Mouse (Mus musculus): ENCODE data around the gene Fam49a. TPM values are rescaled to one million over a fixed set of nuclear protein-coding genes. Genes with fewer than 3 reads are reported as not detected.

The Fam49a gene
- polyA plus RNA-seq, 1 experiment, result 28.4 TPM

DNA sequence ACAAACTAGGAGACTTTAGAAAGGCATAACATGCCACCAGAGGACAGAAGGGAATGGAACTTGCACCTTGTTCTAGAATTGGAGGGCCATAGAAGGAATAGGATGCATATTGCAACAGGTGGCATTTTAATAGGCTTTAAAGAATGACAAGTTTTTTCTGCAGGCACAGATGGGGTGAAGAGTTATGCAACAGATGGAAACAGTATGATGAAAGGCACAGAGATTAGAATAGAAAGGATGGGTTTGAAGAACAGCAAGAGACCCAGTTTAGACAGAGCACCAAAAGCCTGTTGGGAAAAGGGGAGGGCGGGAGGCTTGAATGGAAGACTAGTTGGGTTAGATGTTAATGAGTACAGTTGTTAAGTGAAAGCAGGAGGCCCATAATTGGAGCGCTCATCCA, 81.4 kb downstream of the Fam49a start:
- no peak for DNase-seq (ENCODE audit: low read depth)

GRCm38 (mm10) chr12:12348625-12349024, 86.7 kb downstream of the Fam49a start:
- TF ChIP-seq CTCF (IDR thresholded peaks at IDR 0.05; ENCODE audit: borderline replicate concordance, extremely low read depth, insufficient read depth, insufficient read length) (no peak), POLR2A (IDR thresholded peaks at IDR 0.05; ENCODE audit: borderline replicate concordance, extremely low read depth, insufficient read depth, insufficient read length, poor library complexity, severe bottlenecking) (no peak)
- peak; percentile 43 for DNase-seq (ENCODE audit: low read depth)

More for the DNA sequence above, 81.4 kb downstream of the Fam49a start:
- TF ChIP-seq POLR2A (IDR thresholded peaks at IDR 0.05; ENCODE audit: borderline replicate concordance, extremely low read depth, insufficient read depth, insufficient read length, poor library complexity, severe bottlenecking) (no peak), CTCF (IDR thresholded peaks at IDR 0.05; ENCODE audit: borderline replicate concordance, extremely low read depth, insufficient read depth, insufficient read length) (no peak)

DNA sequence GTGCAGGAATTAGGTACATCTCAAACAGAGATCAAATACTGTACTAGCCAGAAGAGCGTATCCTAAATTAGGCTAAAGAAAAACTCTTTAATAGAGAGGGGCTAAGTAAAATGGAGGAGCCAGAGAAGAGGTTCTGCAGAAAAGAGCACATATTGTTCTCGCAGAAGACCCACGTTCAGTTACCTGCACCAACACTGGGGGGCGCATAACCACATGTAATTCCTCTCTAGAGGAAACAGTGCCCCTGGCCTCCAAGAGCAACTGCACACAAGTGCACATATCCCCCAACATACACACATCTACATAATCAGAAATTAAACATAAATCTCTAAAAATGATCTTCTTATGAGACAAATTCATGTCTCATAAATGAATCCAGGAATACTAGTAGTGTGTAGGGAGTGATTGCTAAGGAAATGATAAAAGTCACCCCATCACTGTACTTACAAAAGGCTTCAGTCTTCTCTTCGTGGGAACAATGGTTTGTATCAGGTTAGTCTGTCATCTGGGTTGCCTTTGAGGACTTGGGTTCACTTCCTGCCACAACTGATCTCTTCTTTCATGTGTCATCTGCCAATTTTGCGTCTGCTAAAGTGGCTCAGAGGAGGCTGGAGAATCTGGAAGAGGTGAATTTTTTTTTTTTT, 87.8 kb downstream of the Fam49a start:
- no peak for TF ChIP-seq POLR2A (IDR thresholded peaks at IDR 0.05; ENCODE audit: borderline replicate concordance, extremely low read depth, insufficient read depth, insufficient read length, poor library complexity, severe bottlenecking)
- no peak for TF ChIP-seq CTCF (IDR thresholded peaks at IDR 0.05; ENCODE audit: borderline replicate concordance, extremely low read depth, insufficient read depth, insufficient read length)
- DNase-seq (ENCODE audit: low read depth), result no peak

DNA sequence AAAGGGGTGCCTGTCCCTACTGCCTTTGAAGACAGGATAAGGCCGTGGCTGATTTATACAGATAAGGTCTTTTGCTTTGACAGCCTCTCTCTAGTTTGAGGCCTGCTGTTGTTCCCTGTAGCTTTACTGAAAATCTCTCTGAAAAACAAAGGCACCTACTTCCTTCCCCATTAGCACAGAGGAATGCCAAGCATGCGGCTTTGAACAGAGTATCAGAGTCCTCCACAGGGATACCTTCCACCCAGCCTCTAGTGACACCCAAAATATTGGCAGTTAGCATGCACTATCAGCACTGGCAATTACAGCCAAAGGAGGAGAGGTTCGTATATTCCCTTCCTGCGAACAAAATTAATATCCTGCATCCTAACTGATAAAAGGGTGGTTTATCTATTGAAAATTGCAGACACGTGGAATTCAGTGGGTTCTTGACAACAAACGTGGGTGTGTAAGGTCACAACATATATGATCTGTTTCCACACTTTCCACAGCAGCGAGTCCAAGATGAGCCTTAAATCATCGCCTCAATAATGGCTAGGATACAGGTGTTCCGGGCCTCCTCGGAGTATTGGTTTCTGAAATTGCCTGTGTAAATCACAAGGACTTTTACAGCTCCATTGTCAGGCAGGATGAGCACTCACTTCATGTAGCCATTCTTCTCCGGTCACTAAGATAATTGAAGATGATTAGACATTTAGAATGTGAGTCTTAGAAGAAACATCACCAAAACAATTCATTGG, 90.0 kb downstream of the Fam49a start:
- no peak for DNase-seq (ENCODE audit: low read depth)

GRCm38 (mm10) chr12:12354115-12354653, 92.2 kb downstream of the Fam49a start:
- DNase-seq (ENCODE audit: low read depth), result no peak
- TF ChIP-seq POLR2A (IDR thresholded peaks at IDR 0.05; ENCODE audit: borderline replicate concordance, extremely low read depth, insufficient read depth, insufficient read length, poor library complexity, severe bottlenecking), result no peak
- no peak for TF ChIP-seq CTCF (IDR thresholded peaks at IDR 0.05; ENCODE audit: borderline replicate concordance, extremely low read depth, insufficient read depth, insufficient read length)

More for the DNA sequence above, 90.0 kb downstream of the Fam49a start:
- TF ChIP-seq CTCF (IDR thresholded peaks at IDR 0.05; ENCODE audit: borderline replicate concordance, extremely low read depth, insufficient read depth, insufficient read length), result no peak
- TF ChIP-seq POLR2A (IDR thresholded peaks at IDR 0.05; ENCODE audit: borderline replicate concordance, extremely low read depth, insufficient read depth, insufficient read length, poor library complexity, severe bottlenecking), result no peak

DNA sequence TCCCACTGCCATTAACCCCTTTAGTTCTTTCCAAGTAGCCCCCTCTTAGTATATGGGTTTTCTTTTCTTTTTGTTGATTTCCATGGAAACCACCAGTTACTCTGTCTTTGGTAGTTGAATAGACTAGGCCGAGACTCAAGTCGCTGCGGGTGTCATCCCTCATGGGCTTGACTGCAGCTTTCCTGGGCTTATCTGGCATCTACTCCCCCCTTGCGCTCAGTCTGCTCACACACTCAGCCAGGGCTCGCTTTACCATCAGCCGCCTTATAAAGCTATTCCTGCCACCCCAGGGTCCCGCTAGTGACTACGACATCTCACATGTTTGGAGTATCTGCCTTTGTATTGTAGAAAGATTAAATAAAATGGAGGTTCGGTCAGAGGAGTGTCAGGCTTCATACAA, 94.1 kb downstream of the Fam49a start:
- peak; percentile 19 for DNase-seq (ENCODE audit: low read depth)
- TF ChIP-seq POLR2A (IDR thresholded peaks at IDR 0.05; ENCODE audit: borderline replicate concordance, extremely low read depth, insufficient read depth, insufficient read length, poor library complexity, severe bottlenecking) (no peak), CTCF (IDR thresholded peaks at IDR 0.05; ENCODE audit: borderline replicate concordance, extremely low read depth, insufficient read depth, insufficient read length) (no peak)

DNA sequence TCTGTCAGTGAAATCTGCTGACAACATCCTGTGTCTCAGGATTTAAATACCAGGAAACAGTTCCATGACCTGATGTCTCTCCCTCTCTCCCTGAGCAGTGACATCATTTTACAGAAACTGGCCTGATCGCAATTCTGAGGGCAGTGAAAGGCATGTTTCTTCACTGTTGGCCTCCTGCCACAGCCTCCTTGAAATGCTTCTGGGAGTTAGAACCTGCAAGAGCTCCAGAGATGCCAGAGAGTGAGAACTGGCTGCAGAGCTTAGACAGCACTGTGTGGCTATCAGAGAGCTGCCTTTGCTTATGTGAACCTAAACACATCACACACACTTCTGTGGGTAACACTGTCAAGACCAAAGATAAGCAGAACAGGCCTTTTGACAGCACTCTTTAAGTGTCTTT, 94.5 kb downstream of the Fam49a start:
- peak; percentile 72 for DNase-seq (ENCODE audit: low read depth)
- TF ChIP-seq POLR2A (IDR thresholded peaks at IDR 0.05; ENCODE audit: borderline replicate concordance, extremely low read depth, insufficient read depth, insufficient read length, poor library complexity, severe bottlenecking) (no peak), CTCF (IDR thresholded peaks at IDR 0.05; ENCODE audit: borderline replicate concordance, extremely low read depth, insufficient read depth, insufficient read length) (no peak)

DNA sequence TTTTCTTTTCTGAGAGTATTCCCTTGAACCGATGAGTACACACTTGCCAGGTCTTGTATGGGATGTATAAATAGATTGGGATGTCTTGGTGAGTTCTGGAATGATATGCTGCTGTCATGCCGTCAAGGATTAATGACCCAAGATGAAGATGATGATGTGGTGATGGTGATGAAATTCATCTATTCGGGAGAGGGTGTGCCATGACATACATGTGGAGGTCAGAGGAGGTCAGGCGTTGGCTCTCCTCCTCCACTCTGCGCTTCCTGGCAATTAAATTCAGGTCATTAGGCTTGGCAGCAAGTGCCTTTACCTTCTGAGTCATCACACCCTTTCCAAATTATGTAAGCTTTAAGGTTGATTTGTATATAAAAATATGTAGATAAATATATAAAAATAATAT, 95.0 kb downstream of the Fam49a start:
- no peak for DNase-seq (ENCODE audit: low read depth)
- TF ChIP-seq POLR2A (IDR thresholded peaks at IDR 0.05; ENCODE audit: borderline replicate concordance, extremely low read depth, insufficient read depth, insufficient read length, poor library complexity, severe bottlenecking) (no peak), CTCF (IDR thresholded peaks at IDR 0.05; ENCODE audit: borderline replicate concordance, extremely low read depth, insufficient read depth, insufficient read length) (no peak)

DNA sequence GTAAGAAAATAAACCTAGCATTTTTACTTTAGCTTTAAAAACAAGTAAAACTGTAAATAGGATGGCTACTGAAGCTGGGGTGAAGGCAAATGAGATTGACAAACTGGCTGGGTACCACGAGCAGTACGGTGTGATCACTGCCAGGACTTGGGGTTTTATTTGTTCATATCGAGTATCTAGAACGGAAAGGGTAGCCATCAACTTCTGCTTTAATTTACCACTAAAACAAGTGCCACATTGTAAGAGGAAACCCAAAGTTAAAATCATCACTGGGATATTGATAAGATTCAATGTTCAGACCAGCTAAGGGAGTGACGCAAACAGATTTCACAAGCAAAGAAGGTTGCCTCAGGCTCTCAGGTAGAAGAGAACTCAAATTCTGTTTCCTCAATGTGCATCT, 98.0 kb downstream of the Fam49a start:
- no peak for TF ChIP-seq CTCF (IDR thresholded peaks at IDR 0.05; ENCODE audit: borderline replicate concordance, extremely low read depth, insufficient read depth, insufficient read length)
- no peak for TF ChIP-seq POLR2A (IDR thresholded peaks at IDR 0.05; ENCODE audit: borderline replicate concordance, extremely low read depth, insufficient read depth, insufficient read length, poor library complexity, severe bottlenecking)
- DNase-seq (ENCODE audit: low read depth), result no peak

DNA sequence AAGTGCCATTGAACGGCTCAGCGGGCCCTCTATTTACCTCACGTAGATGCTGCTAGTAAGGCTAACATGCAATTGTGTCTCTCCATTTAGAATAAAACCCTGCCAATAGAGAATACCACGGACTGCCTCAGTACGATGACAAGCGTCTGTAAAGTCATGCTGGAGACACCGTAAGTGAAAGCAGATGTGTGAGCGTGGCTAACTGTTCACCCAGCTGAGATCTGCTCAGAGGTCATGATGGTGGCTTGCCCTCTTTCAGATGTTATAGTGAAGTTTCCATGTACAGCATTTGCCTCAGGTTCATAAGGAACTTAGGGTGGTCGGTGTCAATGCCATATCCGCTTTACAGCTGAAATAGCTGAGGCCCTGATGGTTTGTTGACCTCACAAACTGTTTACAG, 100.4 kb downstream of the Fam49a start:
- TF ChIP-seq POLR2A (IDR thresholded peaks at IDR 0.05; ENCODE audit: borderline replicate concordance, extremely low read depth, insufficient read depth, insufficient read length, poor library complexity, severe bottlenecking) (no peak), CTCF (IDR thresholded peaks at IDR 0.05; ENCODE audit: borderline replicate concordance, extremely low read depth, insufficient read depth, insufficient read length) (no peak)
- no peak for DNase-seq (ENCODE audit: low read depth)

GRCm38 (mm10) chr12:12364201-12364600, 102.3 kb downstream of the Fam49a start:
- peak; percentile 11 for DNase-seq (ENCODE audit: low read depth)
- no peak for TF ChIP-seq POLR2A (IDR thresholded peaks at IDR 0.05; ENCODE audit: borderline replicate concordance, extremely low read depth, insufficient read depth, insufficient read length, poor library complexity, severe bottlenecking)

DNA sequence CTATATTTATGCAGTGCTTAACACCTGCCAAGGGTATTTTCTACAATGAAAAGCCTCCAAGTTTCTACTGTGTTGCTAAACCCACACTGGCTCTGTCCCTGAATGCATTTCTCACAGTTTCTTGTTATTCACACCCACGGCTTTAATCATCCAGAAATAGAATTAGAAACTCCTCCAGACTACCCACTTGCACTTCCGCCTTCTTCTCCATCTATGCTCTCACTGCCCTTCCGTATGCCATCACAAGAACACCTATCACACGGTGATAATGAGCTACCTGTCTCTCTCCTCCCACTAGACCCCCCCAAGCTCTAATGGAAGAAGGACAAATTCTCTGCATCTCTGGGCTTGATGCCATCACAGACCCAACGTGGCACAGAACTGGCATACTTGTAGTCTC, 105.5 kb downstream of the Fam49a start:
- no peak for DNase-seq (ENCODE audit: low read depth)
- TF ChIP-seq POLR2A (IDR thresholded peaks at IDR 0.05; ENCODE audit: borderline replicate concordance, extremely low read depth, insufficient read depth, insufficient read length, poor library complexity, severe bottlenecking), result no peak
- TF ChIP-seq CTCF (IDR thresholded peaks at IDR 0.05; ENCODE audit: borderline replicate concordance, extremely low read depth, insufficient read depth, insufficient read length), result no peak
